Mouse (Mus musculus): ENCODE data around the gene Myadm. TPM values are rescaled to one million over a fixed set of nuclear protein-coding genes. Genes with fewer than 3 reads are reported as not detected.

Myadm gene
- total and polyA plus RNA-seq, 3 experiments = 4.4 to 22.6 (median 4.6) TPM

DNA sequence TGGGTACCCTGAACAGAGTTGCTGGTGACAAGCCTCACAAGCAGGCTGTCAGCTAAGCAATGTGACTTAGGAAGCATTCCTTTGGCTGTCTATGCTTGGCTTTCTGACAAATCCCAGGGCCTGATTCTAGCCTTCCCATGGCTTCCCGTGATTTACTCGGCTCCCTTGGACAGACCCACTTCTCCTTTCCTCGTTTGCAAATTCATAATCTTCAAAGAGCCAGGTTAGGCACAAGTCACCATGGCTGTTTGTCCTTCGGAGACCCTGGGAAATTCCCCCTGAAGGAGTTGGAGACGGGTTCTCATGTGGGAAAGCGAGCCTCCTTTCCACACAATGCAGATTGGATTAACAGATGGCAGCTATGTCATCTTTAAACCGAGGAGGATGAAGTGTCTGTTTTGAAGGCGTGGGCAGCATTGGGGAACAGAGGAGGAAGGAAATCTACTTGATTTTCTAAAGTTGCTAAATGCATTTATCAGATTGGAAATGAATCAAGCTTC lies 8.2 kb upstream of the Myadm start:
- dilution Hi-C loops (cut with MboI; ENCODE audit: extremely low pct_ligation_motif_present, extremely low pct_unique_long_range_greater_than_20kb, low sequenced_read_pairs) (no loop called here), in situ Hi-C loops (cut with MboI; ENCODE audit: low pct_ligation_motif_present, low pct_unique_long_range_greater_than_20kb, low sequenced_read_pairs) (no loop called here)
- no peak for TF ChIP-seq MAX (IDR thresholded peaks at IDR 0.05; ENCODE audit: low read length)
- TF ChIP-seq TBP (conservative IDR thresholded peaks at IDR 0.05; ENCODE audit: low read depth, low read length) = no peak
- TF ChIP-seq ZKSCAN1 (IDR thresholded peaks at IDR 0.05; ENCODE audit: borderline replicate concordance, low read depth, low read length) = no peak
- no peak for TF ChIP-seq NELFE (IDR thresholded peaks at IDR 0.05; ENCODE audit: low read depth, low read length)
- no peak for TF ChIP-seq RCOR1 (conservative IDR thresholded peaks at IDR 0.05; ENCODE audit: low read depth, low read length)
- no peak for TF ChIP-seq ETS1 (conservative IDR thresholded peaks at IDR 0.05; ENCODE audit: low read depth, low read length)
- TF ChIP-seq RAD21 (IDR thresholded peaks at IDR 0.05; ENCODE audit: low read depth, low read length) = no peak
- TF ChIP-seq PAX5 (IDR thresholded peaks at IDR 0.05; ENCODE audit: low read length) = no peak
- no peak for TF ChIP-seq MAZ (IDR thresholded peaks at IDR 0.05; ENCODE audit: low read depth, low read length)
- no peak for TF ChIP-seq MAFK (IDR thresholded peaks at IDR 0.05; ENCODE audit: insufficient replicate concordance, low read length)
- no peak for TF ChIP-seq ELF1 (IDR thresholded peaks at IDR 0.05; ENCODE audit: low read depth, low read length)
- no peak for TF ChIP-seq ZNF384 (IDR thresholded peaks at IDR 0.05; ENCODE audit: low read depth, low read length)
- TF ChIP-seq CHD1 (IDR thresholded peaks at IDR 0.05; ENCODE audit: low read depth, low read length) = no peak
- TF ChIP-seq SMC3 (IDR thresholded peaks at IDR 0.05; ENCODE audit: low read depth, low read length) = no peak
- no peak for TF ChIP-seq CHD2 (IDR thresholded peaks at IDR 0.05; ENCODE audit: low read length)
- TF ChIP-seq IRF4 (IDR thresholded peaks at IDR 0.05; ENCODE audit: low read depth, low read length) = no peak
- no peak for TF ChIP-seq POLR2AphosphoS2 (IDR thresholded peaks at IDR 0.05; ENCODE audit: low read depth, low read length)
- no peak for TF ChIP-seq E2F4 (IDR thresholded peaks at IDR 0.05; ENCODE audit: insufficient replicate concordance, low read depth, low read length)
- no peak for TF ChIP-seq TCF12 (IDR thresholded peaks at IDR 0.05; ENCODE audit: low read depth, low read length)
- Histone ChIP-seq H3K4me2 (ENCODE audit: insufficient read depth, low read depth, poor library complexity, severe bottlenecking) (no peak overlapping the region), H3K79me2 (replicated peaks; ENCODE audit: control insufficient read depth, extremely low read depth, insufficient read depth, poor library complexity, severe bottlenecking) (no peaks in the 10 kb centered on the region), H3K4me1 (ENCODE audit: control insufficient read depth in 1 of 2, insufficient read depth in 2 of 2) (peaks cover 20 to 62% of the 10 kb centered on the region in 2 experiments), H3K9me3 (replicated peaks; ENCODE audit: low read length) (no peaks in the 10 kb centered on the region), H3K36me3 (replicated peaks in 1 of 2; ENCODE audit: control insufficient read depth in 1 of 2, insufficient read depth in 1 of 2, low read length in 1 of 2) (no peaks in the 10 kb centered on the region), H3K27me3 (replicated peaks) (no peaks in the 10 kb centered on the region), H3K9ac (ENCODE audit: insufficient read depth, low read depth) (no peak overlapping the region), H3K27ac (ENCODE audit: insufficient read depth, low read depth) (no peak overlapping the region), H3K4me3 (replicated peaks in 1 of 3; ENCODE audit: low read depth in 2 of 3, low read length in 2 of 3, poor library complexity in 1 of 3) (no peak overlapping the region)
- no peak for DNase-seq (ENCODE audit: extremely low read depth)

DNA sequence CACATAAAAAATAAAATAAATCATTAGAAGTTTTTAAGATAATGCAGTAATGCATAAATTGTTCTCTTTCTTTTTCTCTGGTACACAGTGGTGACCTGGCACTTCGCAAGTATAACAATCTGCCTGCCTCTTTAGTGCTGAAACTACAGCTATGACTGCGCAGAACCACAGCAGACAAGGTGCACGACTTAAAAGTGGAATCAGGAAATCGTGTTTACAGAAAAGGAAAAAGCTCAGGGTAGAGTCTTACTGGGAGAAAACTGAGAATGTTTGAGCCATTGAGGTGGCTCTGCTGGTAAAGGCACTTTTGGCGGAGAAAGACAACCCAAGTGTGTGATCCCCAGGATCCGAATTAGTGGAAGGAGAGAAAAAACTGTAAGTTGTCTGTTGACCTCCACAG lies 7.1 kb upstream of the Myadm start:
- no peaks in the 10 kb centered on the region for H3K79me2 ChIP-seq (replicated peaks; ENCODE audit: control insufficient read depth, extremely low read depth, insufficient read depth, poor library complexity, severe bottlenecking)
- H3K9ac ChIP-seq (ENCODE audit: insufficient read depth, low read depth) = no peak overlapping the region
- H3K36me3 ChIP-seq (replicated peaks in 1 of 2; ENCODE audit: control insufficient read depth in 1 of 2, insufficient read depth in 1 of 2, low read length in 1 of 2) = no peaks in the 10 kb centered on the region
- peak; percentile 73 for DNase-seq (ENCODE audit: extremely low read depth)
- H3K9me3 ChIP-seq (replicated peaks; ENCODE audit: low read length) = no peaks in the 10 kb centered on the region
- peak overlapping the region; percentile 45 for H3K27ac ChIP-seq (ENCODE audit: insufficient read depth, low read depth)
- H3K4me1 ChIP-seq (ENCODE audit: control insufficient read depth in 1 of 2, insufficient read depth in 2 of 2) = peaks cover 23 to 67% of the 10 kb centered on the region in 2 experiments
- in situ Hi-C loops (cut with MboI; ENCODE audit: low pct_ligation_motif_present, low pct_unique_long_range_greater_than_20kb, low sequenced_read_pairs) (no loop called here), dilution Hi-C loops (cut with MboI; ENCODE audit: extremely low pct_ligation_motif_present, extremely low pct_unique_long_range_greater_than_20kb, low sequenced_read_pairs) (no loop called here)
- no peak overlapping the region for H3K4me3 ChIP-seq (replicated peaks in 1 of 3; ENCODE audit: low read depth in 2 of 3, low read length in 2 of 3, poor library complexity in 1 of 3)
- H3K27me3 ChIP-seq (replicated peaks) = no peaks in the 10 kb centered on the region
- H3K4me2 ChIP-seq (ENCODE audit: insufficient read depth, low read depth, poor library complexity, severe bottlenecking) = peak overlapping the region; percentile 50; the same call in 1 of the 2 replicates
- TF ChIP-seq MYC (IDR thresholded peaks at IDR 0.05; ENCODE audit: low read depth, low read length) (peak; percentile 42; the same call in 1 of the 2 replicates), POLR2A (IDR thresholded peaks at IDR 0.05; ENCODE audit: low read depth, low read length) (no peak), GABPA (IDR thresholded peaks at IDR 0.05; ENCODE audit: insufficient replicate concordance, low read depth, low read length) (no peak), HCFC1 (IDR thresholded peaks at IDR 0.05; ENCODE audit: low read depth, low read length) (no peak), ETS1 (conservative IDR thresholded peaks at IDR 0.05; ENCODE audit: low read depth, low read length) (peak; percentile 82), JUND (conservative IDR thresholded peaks at IDR 0.05; ENCODE audit: low read depth, low read length) (peak; percentile 97), ZKSCAN1 (IDR thresholded peaks at IDR 0.05; ENCODE audit: borderline replicate concordance, low read depth, low read length) (no peak), ELF1 (IDR thresholded peaks at IDR 0.05; ENCODE audit: low read depth, low read length) (peak; percentile 29; the same call in 1 of the 2 replicates), USF2 (conservative IDR thresholded peaks at IDR 0.05; ENCODE audit: low read depth, low read length) (no peak), MEF2A (IDR thresholded peaks at IDR 0.05; ENCODE audit: borderline replicate concordance, low read depth, low read length) (peak; percentile 95), EP300 (IDR thresholded peaks at IDR 0.05; ENCODE audit: low read length) (peak; percentile 99), USF1 (IDR thresholded peaks at IDR 0.05; ENCODE audit: low read depth, low read length) (no peak), CHD2 (IDR thresholded peaks at IDR 0.05; ENCODE audit: low read length) (peak; percentile 82), MAFK (IDR thresholded peaks at IDR 0.05; ENCODE audit: insufficient replicate concordance, low read length) (peak; percentile 72), IRF4 (IDR thresholded peaks at IDR 0.05; ENCODE audit: low read depth, low read length) (peak; percentile 99), MAX (IDR thresholded peaks at IDR 0.05; ENCODE audit: low read length) (no peak), TBP (conservative IDR thresholded peaks at IDR 0.05; ENCODE audit: low read depth, low read length) (peak; percentile 48; the same call in 1 of the 2 replicates), SMC3 (IDR thresholded peaks at IDR 0.05; ENCODE audit: low read depth, low read length) (no peak), JUN (IDR thresholded peaks at IDR 0.05; ENCODE audit: insufficient read depth, low read depth, low read length) (peak; percentile 95), ZNF384 (IDR thresholded peaks at IDR 0.05; ENCODE audit: low read depth, low read length) (no peak), RCOR1 (conservative IDR thresholded peaks at IDR 0.05; ENCODE audit: low read depth, low read length) (peak; percentile 95), CTCF (conservative IDR thresholded peaks at IDR 0.05 in 1 of 2, IDR thresholded peaks at IDR 0.05 in 1 of 2; ENCODE audit: low read depth in 2 of 2, low read length in 2 of 2) (no peak), CHD1 (IDR thresholded peaks at IDR 0.05; ENCODE audit: low read depth, low read length) (no peak), NRF1 (IDR thresholded peaks at IDR 0.05; ENCODE audit: low read depth, low read length) (no peak)
